Mouse (Mus musculus) CD4-positive, CD25-positive, alpha-beta regulatory T cell, adult 4 months (primary cell): Measurements from ENCODE around the gene Ccdc113. TPM values are rescaled to one million over a fixed set of nuclear protein-coding genes. Genes with fewer than 3 reads are reported as not detected.

Experiments used
- ATAC-seq: one replicate; pipeline ENCODE4 v1.8.0; 2017
- polyA plus RNA-seq, 2 experiments: library from polyadenylated mRNA; unstranded; fragments of 100-300 nt; shearing (Covaris generic); gene quantifications; one replicate each; pipeline ENCODE4 v1.2.1; 2017

Gene Ccdc113
- polyA plus RNA-seq, 2 experiments from 2014 or later, result not detected

- ATAC-seq, result no peak
Measured at GRCm38 (mm10) chr8:95542191-95542590, 8.3 kb downstream of the Ccdc113 start.

GRCm38 (mm10) chr8:95543065-95543464 lies 9.2 kb downstream of the Ccdc113 start:
- no peak for ATAC-seq

GRCm38 (mm10) chr8:95545815-95546214 lies 11.9 kb downstream of the Ccdc113 start:
- no peak for ATAC-seq

- no peak for ATAC-seq
Measured at GRCm38 (mm10) chr8:95546986-95547385, 13.1 kb downstream of the Ccdc113 start.

- ATAC-seq, result no peak
Measured at GRCm38 (mm10) chr8:95547931-95548330, 14.0 kb downstream of the Ccdc113 start.

GRCm38 (mm10) chr8:95549871-95550829 lies 16.3 kb downstream of the Ccdc113 start:
- no peak for ATAC-seq

- ATAC-seq, result no peak
Measured at GRCm38 (mm10) chr8:95551577-95551976, 17.7 kb downstream of the Ccdc113 start.

GRCm38 (mm10) chr8:95555963-95556362 lies 22.1 kb downstream of the Ccdc113 start:
- no peak for ATAC-seq

- ATAC-seq, result no peak
Measured at GRCm38 (mm10) chr8:95566217-95566616, 32.3 kb downstream of the Ccdc113 start.

- ATAC-seq, result no peak
Measured at GRCm38 (mm10) chr8:95566809-95567208, 32.9 kb downstream of the Ccdc113 start.

GRCm38 (mm10) chr8:95573146-95573545 lies 39.3 kb downstream of the Ccdc113 start:
- no peak for ATAC-seq

- ATAC-seq, result no peak
Measured at GRCm38 (mm10) chr8:95576240-95576639, 42.4 kb downstream of the Ccdc113 start, which contains the start of gene Prss54. Prss54 (minus strand) TSS chr8:95576340.

GRCm38 (mm10) chr8:95587339-95587738 lies 53.5 kb downstream of the Ccdc113 start:
- no peak for ATAC-seq

GRCm38 (mm10) chr8:95589282-95589681 lies 55.4 kb downstream of the Ccdc113 start:
- no peak for ATAC-seq

- ATAC-seq, result no peak
Measured at GRCm38 (mm10) chr8:95590539-95590938, 56.7 kb downstream of the Ccdc113 start.

- ATAC-seq, result no peak
Measured at GRCm38 (mm10) chr8:95592131-95592780, 58.4 kb downstream of the Ccdc113 start.

- no peak for ATAC-seq
Measured at GRCm38 (mm10) chr8:95593439-95594393, 59.8 kb downstream of the Ccdc113 start.

GRCm38 (mm10) chr8:95595131-95595530 lies 61.2 kb downstream of the Ccdc113 start:
- ATAC-seq, result no peak

GRCm38 (mm10) chr8:95596841-95597241 lies 63.0 kb downstream of the Ccdc113 start:
- ATAC-seq, result no peak

- no peak for ATAC-seq
Measured at GRCm38 (mm10) chr8:95599861-95600260, 66.0 kb downstream of the Ccdc113 start.

- ATAC-seq, result no peak
Measured at GRCm38 (mm10) chr8:95601306-95601705, 67.4 kb downstream of the Ccdc113 start.

GRCm38 (mm10) chr8:95602168-95602567 lies 68.3 kb downstream of the Ccdc113 start:
- ATAC-seq, result no peak
